Mouse (Mus musculus) heart, postnatal 0 days (tissue): ENCODE results near the gene Mat1a. TPM values are rescaled to one million over a fixed set of nuclear protein-coding genes. Genes with fewer than 3 reads are reported as not detected.
A peak's percentile ranks its signal among the peaks of the same experiment; 100 is the strongest.

Experiments
- ATAC-seq: fragments of 200-750 bp; cut with Nextera tagmentation; 2 replicates; pipeline ENCODE4 v1.8.0; 2017; ENCODE audit warnings: low read depth, moderate number of reproducible peaks, moderate library complexity; ENCODE audit not compliant: insufficient read depth
- DNase-seq: peaks from one replicate; pipeline ENCODE4 v3.0.0-alpha.2; 2016; ENCODE audit warnings: low spot score
- H3K27ac ChIP-seq: fragments of 300-500 bp; sonication (generic); 2 replicates; pipeline ENCODE4 v1.5.1; 2014; ENCODE audit warnings: low read depth, mild to moderate bottlenecking
- H3K27me3 ChIP-seq: fragments of 300-500 bp; sonication (generic); 2 replicates; pipeline ENCODE4 v1.6.1; 2014; ENCODE audit warnings: low read length, mixed read lengths; ENCODE audit not compliant: control insufficient read depth, insufficient read depth
- H3K36me3 ChIP-seq: fragments of 300-500 bp; sonication (generic); replicated peaks from 2 replicates; pipeline ENCODE4 v1.6.1; 2014; ENCODE audit warnings: low read length, mixed read lengths; ENCODE audit not compliant: control insufficient read depth, insufficient read depth
- H3K4me1 ChIP-seq: fragments of 300-500 bp; sonication (generic); 2 replicates; pipeline ENCODE4 v1.6.1; 2014; ENCODE audit warnings: antibody characterized with exemption; ENCODE audit not compliant: control insufficient read depth, insufficient read depth
- H3K4me2 ChIP-seq: fragments of 300-500 bp; sonication (generic); 2 replicates; pipeline ENCODE4 v1.6.1; 2014; ENCODE audit warnings: low read depth, mild to moderate bottlenecking, low read length, moderate library complexity
- H3K4me3 ChIP-seq: fragments of 300-500 bp; sonication (generic); 2 replicates; pipeline ENCODE4 v1.5.1; 2014; ENCODE audit warnings: low read depth, low read length
- H3K9ac ChIP-seq: fragments of 300-500 bp; sonication (generic); replicated peaks from 2 replicates; pipeline ENCODE4 v1.6.1; 2014; ENCODE audit warnings: low read depth, low read length, mixed read lengths
- H3K9me3 ChIP-seq: fragments of 300-500 bp; sonication (generic); replicated peaks from 2 replicates; pipeline ENCODE4 v1.6.1; 2016; ENCODE audit warnings: low read length; ENCODE audit not compliant: control insufficient read depth
- CTCF ChIP-seq: IDR thresholded peaks from 2 replicates; pipeline ENCODE4 v1.5.1; 2016; ENCODE audit warnings: antibody characterized with exemption, control low read depth, low read depth
- EP300 ChIP-seq: IDR thresholded peaks from 2 replicates; pipeline ENCODE4 v1.6.1; 2016; ENCODE audit warnings: antibody characterized with exemption, low read depth
- WGBS: fragments of 180-500 bp; shearing (Covaris S2); extraction: QIAGEN DNeasy Blood & Tissue Kit; methylation state at CpG from one replicate; pipeline ENCODE4 v1.1.7; 2014; 5-methylcytosine and 5-hydroxymethylcytosine counted together
- polyA plus RNA-seq: library from polyadenylated mRNA; unstranded; fragments of >200 nt; fragmentation: Nextera tagmentation; extraction: Ambion mirVana; gene quantifications from 2 replicates; pipeline ENCODE4 v1.2.1, GENCODE M21; 2015
- total RNA-seq: library from RNA; depleted of rRNA; stranded (reverse); fragments of >200 nt; gene quantifications from 2 replicates; pipeline ENCODE4 v1.2.3, GENCODE M21; 2014; ENCODE audit warnings: low replicate concordance

Mat1a gene
- total and polyA plus RNA-seq, 2 experiments from 2014 or later, result 0.19 to 6.1 TPM

DNA sequence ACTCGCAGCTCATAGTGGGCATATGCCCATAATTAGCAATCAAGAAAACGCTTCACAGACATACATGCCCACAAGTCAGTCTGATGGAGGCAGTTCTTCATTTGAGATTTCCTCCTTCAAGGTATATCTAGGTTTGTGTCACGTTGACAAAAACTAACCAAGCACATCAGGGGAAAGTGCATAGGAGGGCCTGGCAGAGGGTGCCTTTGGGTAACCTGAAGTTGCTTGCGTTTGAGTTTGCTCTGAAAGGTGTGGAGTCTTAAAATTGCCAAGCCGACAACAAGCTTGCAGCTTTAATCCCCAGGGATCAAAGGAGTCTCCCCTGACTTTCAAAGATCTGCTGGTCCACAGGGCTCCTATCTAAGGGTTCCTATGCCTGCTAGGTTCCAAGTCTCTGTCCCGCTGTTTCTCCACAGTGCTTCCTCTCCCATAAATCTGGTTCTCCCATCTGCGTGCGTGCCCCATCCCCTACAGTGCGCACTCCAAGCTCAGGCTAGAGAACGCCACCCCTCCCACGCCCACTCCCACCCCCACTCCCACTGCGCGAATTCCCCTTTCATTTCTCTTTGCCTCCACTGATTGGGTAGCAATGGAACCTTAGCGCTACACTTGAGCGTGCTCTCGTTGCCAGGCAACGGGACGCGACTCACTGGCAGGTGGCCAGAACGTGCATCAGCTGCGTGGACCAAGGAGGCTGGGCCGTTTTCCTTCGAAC, 32.4 kb upstream of the Mat1a start, which contains the start of gene Dydc1:
Gene Dydc1 (plus strand): TSS at position 683 of the 715 bp plus-strand sequence.
- Histone ChIP-seq H3K4me2 (peak within 1 kb of the TSS; percentile 64), H3K27me3 (0 out of 2 replicates have a peak, but pooled peaks cover 4% of the 10 kb centered on the region), H3K36me3 (no peaks in the 10 kb centered on the region), H3K27ac (no peak within 1 kb of the TSS), H3K4me3 (peak within 1 kb of the TSS; percentile 36), H3K4me1 (peaks cover 7% of the 10 kb centered on the region; the same call in 1 of the 2 replicates), H3K9ac (no peak within 1 kb of the TSS), H3K9me3 (no peaks in the 10 kb centered on the region)
- WGBS, result 14% methylated on average over 23 of the region's 23 CpGs
- DNase-seq (peak; percentile 33), ATAC-seq (peak; percentile 66)
- TF ChIP-seq EP300 (no peak), CTCF (no peak)

DNA sequence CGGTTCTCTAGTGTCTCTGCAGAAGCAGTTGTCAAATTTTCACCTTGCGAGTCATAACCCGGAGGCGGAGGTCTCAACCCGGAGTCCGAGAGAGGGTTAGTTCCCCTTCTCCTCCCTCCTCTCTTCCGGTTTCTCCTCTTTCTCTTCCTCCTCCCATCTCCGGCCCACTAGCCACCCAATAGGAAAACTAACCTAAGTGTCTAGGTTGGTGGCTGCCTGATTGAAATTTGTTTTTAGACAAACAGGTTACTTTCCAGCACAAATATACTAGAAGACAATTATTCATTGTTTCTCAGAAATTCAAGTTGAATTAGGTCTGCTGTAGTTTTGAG, 31.9 kb upstream of the Mat1a start:
- Histone ChIP-seq H3K4me3 (peak overlapping the region; percentile 36), H3K4me1 (peaks cover 7% of the 10 kb centered on the region; the same call in 1 of the 2 replicates), H3K27ac (no peak overlapping the region), H3K36me3 (no peaks in the 10 kb centered on the region), H3K27me3 (0 out of 2 replicates have a peak, but pooled peaks cover 4% of the 10 kb centered on the region), H3K9me3 (no peaks in the 10 kb centered on the region), H3K9ac (no peak overlapping the region), H3K4me2 (peak overlapping the region; percentile 64)
- DNase-seq (no peak), ATAC-seq (0 out of 2 replicates have a peak, but pooled peaks have one; percentile 14)
- WGBS, result 4% methylated on average over 8 of the region's 8 CpGs
- no peak for TF ChIP-seq CTCF

- DNase-seq (no peak), ATAC-seq (no peak)
- Histone ChIP-seq H3K36me3 (no peaks in the 10 kb centered on the region), H3K9me3 (no peaks in the 10 kb centered on the region), H3K4me3 (no peak overlapping the region), H3K4me1 (no peaks in the 10 kb centered on the region), H3K27ac (no peak overlapping the region), H3K9ac (no peak overlapping the region), H3K27me3 (no peaks in the 10 kb centered on the region), H3K4me2 (no peak overlapping the region)
- TF ChIP-seq CTCF (no peak), EP300 (no peak)
- WGBS, result 85% methylated on average over 2 of the region's 2 CpGs
Measured at GRCm38 (mm10) chr14:41082408-41082807, 22.4 kb upstream of the Mat1a start.

DNA sequence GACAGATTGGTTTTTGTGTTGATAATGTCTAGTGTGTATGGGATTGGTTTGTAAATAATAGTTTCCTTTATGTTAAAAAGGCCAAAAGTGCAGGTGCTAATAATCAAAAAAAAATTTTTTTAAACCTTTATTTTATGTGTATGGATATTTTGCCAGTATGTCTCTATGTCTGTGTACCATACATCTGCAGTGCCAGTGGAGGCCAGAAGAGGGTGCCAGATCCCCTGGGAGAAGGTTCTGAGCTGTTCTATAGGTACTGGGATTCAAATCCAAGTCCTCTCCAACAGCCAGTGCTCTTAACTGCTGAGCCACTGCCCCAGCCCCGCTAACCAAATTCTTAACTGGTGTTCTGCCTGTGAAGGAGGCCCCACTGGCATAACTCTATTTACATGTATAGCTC, 17.3 kb upstream of the Mat1a start:
- H3K4me3 ChIP-seq, result no peak overlapping the region
- ATAC-seq (no peak), DNase-seq (no peak)
- H3K27me3 ChIP-seq, result no peaks in the 10 kb centered on the region
- no peak overlapping the region for H3K27ac ChIP-seq
- no peaks in the 10 kb centered on the region for H3K36me3 ChIP-seq
- 74% methylated on average over 1 of the region's 1 CpGs for WGBS
- H3K9ac ChIP-seq, result no peak overlapping the region
- no peaks in the 10 kb centered on the region for H3K9me3 ChIP-seq
- H3K4me1 ChIP-seq, result no peaks in the 10 kb centered on the region
- TF ChIP-seq EP300 (no peak), CTCF (peak; percentile 29)
- no peak overlapping the region for H3K4me2 ChIP-seq

DNA sequence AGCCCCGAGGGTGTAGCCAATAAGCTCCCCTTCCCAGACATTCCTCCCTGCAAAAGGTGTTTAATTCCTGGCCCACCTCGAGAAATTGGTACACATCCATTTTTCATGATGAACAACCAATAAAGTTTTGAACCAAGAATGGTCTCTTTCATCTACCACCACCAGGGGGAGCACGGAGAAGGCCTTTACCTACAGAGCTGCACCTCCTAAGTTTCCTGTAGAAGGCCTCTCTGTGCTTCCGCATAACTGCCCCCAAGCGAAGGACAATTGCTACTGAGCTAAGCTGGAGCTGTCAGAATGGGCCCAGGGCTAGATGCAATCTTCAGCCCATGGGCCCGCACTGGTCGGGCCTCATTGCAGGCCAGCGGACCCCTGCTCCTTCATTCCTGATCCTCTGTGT, 14.1 kb upstream of the Mat1a start:
- no peak overlapping the region for H3K4me3 ChIP-seq
- no peaks in the 10 kb centered on the region for H3K27me3 ChIP-seq
- DNase-seq (no peak), ATAC-seq (no peak)
- TF ChIP-seq CTCF (peak; percentile 62), EP300 (no peak)
- H3K9me3 ChIP-seq, result no peaks in the 10 kb centered on the region
- H3K4me1 ChIP-seq, result no peaks in the 10 kb centered on the region
- no peak overlapping the region for H3K9ac ChIP-seq
- no peaks in the 10 kb centered on the region for H3K36me3 ChIP-seq
- H3K4me2 ChIP-seq, result no peak overlapping the region
- 31% methylated on average over 8 of the region's 8 CpGs for WGBS
- H3K27ac ChIP-seq, result no peak overlapping the region

DNA sequence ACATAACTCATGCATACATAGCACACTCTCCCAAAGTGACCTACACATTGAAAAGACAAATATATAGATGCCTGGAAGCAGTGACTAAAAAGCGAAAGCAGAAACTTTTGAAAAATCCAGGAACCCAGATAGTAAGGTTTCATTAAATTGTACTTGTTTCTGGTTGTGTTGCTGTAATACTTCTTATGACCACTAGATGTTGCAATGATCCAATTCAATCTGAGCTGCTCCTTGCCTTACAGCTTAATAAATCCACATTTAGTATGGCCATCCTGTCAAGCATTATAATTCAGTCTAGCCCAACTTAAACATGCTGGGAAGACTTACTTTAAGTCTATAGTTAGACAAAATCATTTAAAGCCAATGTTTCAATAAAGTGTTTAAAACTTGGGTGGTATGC, 10.7 kb upstream of the Mat1a start:
- Histone ChIP-seq H3K27ac (no peak overlapping the region), H3K9me3 (no peaks in the 10 kb centered on the region), H3K4me1 (no peaks in the 10 kb centered on the region), H3K36me3 (no peaks in the 10 kb centered on the region), H3K9ac (no peak overlapping the region), H3K4me2 (no peak overlapping the region), H3K27me3 (no peaks in the 10 kb centered on the region), H3K4me3 (no peak overlapping the region)
- ATAC-seq, result no peak
- no peak for DNase-seq
- 20% methylated on average over 1 of the region's 1 CpGs for WGBS
- TF ChIP-seq EP300 (no peak), CTCF (peak; percentile 64)
